Mouse (Mus musculus) layer of hippocampus, adult 11-12 months (tissue): ENCODE measurements around the gene Thsd7a.

Source experiments
- DNase-seq: peaks from one replicate; pipeline ENCODE4 v3.0.0; 2022; ENCODE audit warnings: low spot score

The Thsd7a gene

GRCm38 (mm10) chr6:12649633-12650032 is 99.6 kb downstream of the Thsd7a start:
- DNase-seq: no peak

DNA sequence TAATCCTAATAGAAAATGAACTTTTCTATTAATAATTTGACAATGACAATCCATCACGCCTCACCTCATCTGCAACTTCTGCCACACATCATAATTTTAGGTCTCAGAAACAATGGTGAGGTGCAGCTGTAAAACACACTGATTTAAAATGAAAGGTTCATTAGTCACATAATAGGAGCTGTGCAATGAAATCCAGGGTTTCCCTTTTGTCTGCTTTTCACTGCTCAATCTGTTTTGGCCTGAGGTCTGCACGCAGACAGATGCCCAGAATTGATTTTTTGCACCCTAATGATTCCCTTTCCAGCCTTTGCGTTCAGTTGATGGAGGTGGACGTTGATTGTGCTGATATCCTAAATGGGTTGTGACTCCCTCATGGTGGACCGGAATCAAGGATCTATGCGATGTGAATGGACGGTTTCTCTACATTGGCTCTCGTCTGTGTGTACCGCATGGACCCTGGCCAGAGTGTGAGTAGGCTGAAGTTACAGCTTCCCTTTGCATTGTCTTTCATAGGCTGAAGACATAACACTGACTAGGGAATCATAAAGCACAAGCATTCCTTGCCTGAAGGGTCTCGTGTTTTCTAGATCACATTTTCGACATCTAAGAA is 120.5 kb downstream of the Thsd7a start:
- no peak for DNase-seq

GRCm38 (mm10) chr6:12606638-12607246 is 142.5 kb downstream of the Thsd7a start:
- no peak for DNase-seq

GRCm38 (mm10) chr6:12602927-12603326 is 146.3 kb downstream of the Thsd7a start:
- DNase-seq: no peak

DNA sequence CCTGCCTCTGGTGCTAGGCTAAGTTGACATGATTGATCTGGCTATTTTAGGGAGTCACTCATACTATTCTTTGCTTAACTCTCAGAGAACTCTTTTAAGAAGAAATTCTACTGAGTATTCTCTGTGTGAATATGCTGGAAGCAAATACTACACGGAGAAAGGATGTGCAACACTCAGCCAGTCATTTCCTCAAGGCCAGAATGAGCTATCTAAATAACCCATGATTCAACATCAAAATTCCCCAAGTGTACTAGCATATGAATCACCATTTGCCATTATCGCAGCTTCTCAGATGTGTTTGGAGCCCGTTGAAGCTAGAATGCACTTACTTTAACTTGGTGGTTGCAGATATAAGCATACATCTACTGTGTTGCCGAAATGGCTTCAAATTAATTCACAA is 147.0 kb downstream of the Thsd7a start:
- DNase-seq: no peak

DNA sequence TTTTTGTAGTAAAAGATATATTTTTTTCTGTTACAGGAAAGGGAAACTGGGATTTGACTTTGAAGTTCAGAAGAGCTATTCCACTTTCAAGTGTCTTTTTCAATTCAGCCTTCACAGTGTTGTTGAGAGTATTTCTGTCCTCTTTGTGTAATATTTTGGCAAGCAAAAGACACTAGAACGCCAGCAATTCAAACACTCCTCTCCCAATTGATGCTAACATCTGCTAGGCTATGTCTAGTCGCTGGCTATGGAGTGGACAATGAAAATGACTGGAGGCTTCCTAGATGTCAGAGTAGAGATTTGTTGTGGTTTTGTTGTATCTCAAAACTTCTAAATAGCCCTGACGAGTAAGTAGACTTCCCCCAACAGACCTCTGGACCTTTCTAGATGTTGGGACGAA is 164.8 kb downstream of the Thsd7a start:
- no peak for DNase-seq

- DNase-seq: no peak
These were observed 168.1 kb downstream of the Thsd7a start for GRCm38 (mm10) chr6:12581143-12581542.

DNA sequence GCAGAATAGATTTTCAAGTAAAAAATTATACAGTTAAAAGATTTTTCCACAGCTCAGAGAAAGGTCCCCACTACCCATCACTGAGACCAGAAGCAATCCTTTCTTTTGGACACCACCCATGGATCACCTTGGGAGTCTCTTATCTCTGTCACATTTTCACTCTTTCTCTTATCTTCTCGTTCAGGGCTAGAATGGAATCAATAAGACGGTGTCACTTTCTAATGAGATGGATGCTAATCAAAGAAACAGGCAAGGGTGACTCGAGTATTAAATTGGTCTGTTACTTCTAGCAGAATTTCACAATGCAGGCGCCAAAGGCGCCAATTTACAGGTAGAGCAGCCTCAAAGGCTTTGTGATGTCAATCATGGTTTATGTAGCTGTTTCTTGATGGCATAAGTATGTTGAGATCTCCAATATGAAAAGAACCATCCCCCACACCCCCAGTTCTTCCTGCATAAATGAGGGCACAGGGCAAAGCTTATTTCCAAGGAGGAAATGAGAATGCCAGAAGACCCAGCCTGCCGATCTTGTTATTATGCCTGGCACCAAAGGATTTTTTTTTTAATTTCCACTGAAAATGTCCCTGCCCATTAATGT is 173.5 kb downstream of the Thsd7a start:
- no peak for DNase-seq

DNA sequence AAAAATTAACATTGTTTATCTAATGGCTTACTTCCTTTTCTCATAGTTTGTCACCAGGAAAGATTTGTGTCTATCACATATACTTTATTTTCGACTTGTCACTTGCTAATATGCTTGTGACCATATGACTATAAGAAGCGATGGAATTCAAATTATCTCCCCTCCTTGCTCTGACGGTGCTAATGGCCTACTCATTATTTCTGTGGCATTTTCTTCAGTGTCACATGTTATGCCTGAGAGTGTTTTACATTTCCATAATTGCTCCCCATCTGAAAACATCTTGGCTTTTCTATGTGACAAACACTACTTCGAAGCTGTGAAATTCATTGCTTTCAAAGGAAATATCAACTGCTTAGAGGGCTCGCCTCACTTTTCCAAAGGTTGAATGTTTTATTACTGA is 177.0 kb downstream of the Thsd7a start:
- no peak for DNase-seq

GRCm38 (mm10) chr6:12565136-12565535 is 184.1 kb downstream of the Thsd7a start:
- no peak for DNase-seq

DNA sequence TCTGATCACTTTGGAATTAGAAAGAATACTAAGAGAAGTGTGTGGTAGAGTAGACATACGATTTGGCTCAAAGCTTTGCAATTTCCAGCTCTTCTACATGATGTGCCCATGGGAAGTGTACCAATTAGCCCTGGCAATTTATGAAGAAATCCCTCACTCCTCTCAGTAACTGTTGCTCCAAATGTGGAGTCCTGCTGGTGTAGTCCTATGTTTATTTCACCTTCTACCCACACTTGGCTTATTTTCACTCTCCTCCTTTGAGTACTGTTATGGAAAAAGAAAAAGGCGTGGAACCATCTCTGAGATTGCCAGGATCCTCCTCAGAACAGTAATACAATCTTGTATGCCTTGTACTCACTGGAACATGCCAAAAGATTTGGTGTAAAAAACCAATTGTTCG is 186.9 kb downstream of the Thsd7a start:
- no peak for DNase-seq

DNA sequence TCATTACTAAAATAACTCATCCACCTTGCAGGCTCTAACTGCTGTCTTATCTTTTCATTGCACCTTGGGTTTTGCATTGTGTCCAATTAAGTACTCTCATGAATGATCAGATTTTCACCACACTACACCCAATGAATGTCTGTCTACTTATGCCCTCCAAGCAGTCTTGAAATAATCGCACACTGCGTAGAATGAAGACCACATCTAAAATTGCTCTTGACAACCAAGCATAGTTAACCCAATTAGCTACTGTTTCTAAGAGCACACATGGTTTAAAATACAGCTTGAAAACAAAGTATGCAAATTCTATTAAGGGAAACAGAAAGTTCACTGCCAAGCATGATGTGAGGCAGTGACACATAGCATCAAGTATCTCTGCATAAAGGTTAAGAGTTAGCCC is 188.7 kb downstream of the Thsd7a start:
- DNase-seq: no peak

GRCm38 (mm10) chr6:12555114-12556099 is 193.8 kb downstream of the Thsd7a start:
- no peak for DNase-seq

- DNase-seq: no peak
These were observed 198.0 kb downstream of the Thsd7a start for GRCm38 (mm10) chr6:12551176-12551575.

DNA sequence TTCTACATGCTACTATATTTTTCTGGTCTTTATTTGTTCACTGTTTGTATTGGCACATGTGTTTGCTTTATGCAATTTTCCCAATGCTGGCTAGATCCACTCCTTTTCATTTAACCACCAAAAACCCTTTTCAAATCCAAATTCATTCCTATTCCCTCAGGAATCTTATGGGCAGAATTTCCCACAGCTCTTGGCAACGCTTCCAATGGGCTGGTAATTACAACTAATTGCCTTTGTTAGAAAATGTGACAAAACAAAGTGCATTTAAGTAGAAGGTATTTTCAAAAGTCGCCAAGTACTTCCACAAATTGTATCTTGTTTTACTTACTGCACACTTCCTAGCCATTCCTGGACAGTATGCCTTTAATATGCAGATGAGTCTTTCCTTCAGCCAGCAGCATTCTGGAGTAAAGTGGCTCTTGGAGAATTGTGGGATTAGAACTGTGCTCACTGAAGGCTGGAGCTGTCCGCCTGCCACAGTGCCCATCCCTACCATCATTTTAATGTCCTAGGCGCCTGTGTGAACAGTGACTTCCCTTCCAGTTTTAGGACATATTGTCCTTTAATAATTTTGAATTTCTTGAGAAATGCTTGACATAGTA is 199.1 kb downstream of the Thsd7a start:
- no peak for DNase-seq

GRCm38 (mm10) chr6:12544096-12544495 is 205.1 kb downstream of the Thsd7a start:
- DNase-seq: no peak

DNA sequence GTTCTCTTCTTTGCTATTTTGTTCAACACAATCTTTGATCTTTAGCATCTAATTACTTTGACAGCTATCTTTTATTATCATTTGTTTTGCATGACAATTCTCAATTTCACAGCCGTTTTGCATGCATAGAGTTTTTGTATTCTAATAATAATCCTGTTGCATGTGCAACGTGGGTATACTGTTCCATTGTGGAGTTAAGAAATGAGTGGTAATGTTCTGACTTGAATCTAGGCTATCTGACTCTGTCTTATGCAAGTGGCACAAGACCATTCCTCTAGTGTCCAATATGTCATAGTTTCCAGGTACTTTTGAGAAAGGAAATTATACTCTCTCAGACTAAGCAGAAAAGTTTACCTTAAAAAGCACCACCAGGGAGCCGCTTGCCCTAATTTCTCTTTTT is 206.7 kb downstream of the Thsd7a start:
- no peak for DNase-seq

DNA sequence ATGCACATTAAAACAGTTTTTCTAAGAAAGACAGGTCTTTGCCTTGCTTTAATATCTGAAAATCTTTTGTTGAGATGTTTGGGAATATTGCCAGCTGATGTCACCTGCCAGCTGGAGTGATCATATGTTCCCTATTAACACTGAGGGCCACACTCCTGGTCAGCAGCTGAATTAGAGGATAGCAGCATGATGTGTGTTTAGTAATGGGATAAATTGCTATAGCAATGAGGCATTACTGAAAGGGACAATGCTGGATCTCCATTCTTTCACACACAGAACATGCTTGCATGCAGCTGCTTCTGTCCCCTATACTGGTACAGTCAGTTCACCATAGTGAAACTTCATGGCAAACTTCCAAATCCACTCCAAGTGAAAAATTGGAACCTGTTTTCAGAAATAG is 230.1 kb downstream of the Thsd7a start:
- no peak for DNase-seq

- DNase-seq: no peak
These were observed 230.8 kb downstream of the Thsd7a start for GRCm38 (mm10) chr6:12518283-12518903.

DNA sequence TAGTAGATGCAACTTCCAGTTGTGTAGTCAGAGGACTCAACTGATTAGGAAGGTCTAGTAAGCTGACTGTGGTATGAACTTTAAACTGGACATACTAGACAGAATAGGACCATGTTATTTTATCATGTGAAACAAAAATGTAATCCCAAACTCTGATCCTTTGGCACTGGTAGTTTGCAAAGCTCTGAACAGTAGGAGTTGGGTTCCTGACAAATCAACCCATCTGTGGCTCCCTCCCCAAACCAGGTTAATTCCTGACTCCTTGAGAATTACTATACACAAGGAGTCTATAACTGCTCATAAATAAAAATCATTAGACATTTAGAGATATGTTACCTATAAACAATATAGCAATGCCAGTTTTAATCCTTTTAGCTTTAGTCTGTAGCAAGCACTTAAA is 231.5 kb downstream of the Thsd7a start:
- no peak for DNase-seq

GRCm38 (mm10) chr6:12506877-12507276 is 242.3 kb downstream of the Thsd7a start:
- DNase-seq: peak; percentile 8

GRCm38 (mm10) chr6:12503867-12504266 is 245.3 kb downstream of the Thsd7a start:
- DNase-seq: no peak
